Mouse (Mus musculus) hindbrain, embryonic 16.5 days (tissue): Measurements from ENCODE around the gene Mprip. TPM values are rescaled to one million over a fixed set of nuclear protein-coding genes. Genes with fewer than 3 reads are reported as not detected.

Experiments
- ATAC-seq: fragments of 200-750 bp; cut with Nextera tagmentation; 2 replicates; pipeline ENCODE4 v1.8.0; 2017; ENCODE audit warnings: moderate TSS enrichment, moderate library complexity
- H3K27ac ChIP-seq: fragments of 300-500 bp; sonication (generic); 2 replicates; pipeline ENCODE4 v1.5.1; 2014; ENCODE audit warnings: low read depth, mild to moderate bottlenecking, control low read depth, low read length, moderate library complexity
- H3K27me3 ChIP-seq: fragments of 300-500 bp; sonication (generic); replicated peaks from 2 replicates; pipeline ENCODE4 v1.6.1; 2014; ENCODE audit warnings: low read length; ENCODE audit not compliant: control insufficient read depth, insufficient read depth
- H3K36me3 ChIP-seq: fragments of 300-500 bp; sonication (generic); 2 replicates; pipeline ENCODE4 v1.6.1; 2014; ENCODE audit warnings: mild to moderate bottlenecking, low read length, moderate library complexity, mixed read lengths; ENCODE audit not compliant: control insufficient read depth, insufficient read depth
- H3K4me1 ChIP-seq: fragments of 300-500 bp; sonication (generic); 2 replicates; pipeline ENCODE4 v1.6.1; 2014; ENCODE audit warnings: low read depth, low read length; ENCODE audit not compliant: control insufficient read depth, insufficient read depth
- H3K4me2 ChIP-seq: fragments of 300-500 bp; sonication (generic); 2 replicates; pipeline ENCODE4 v1.6.1; 2014; ENCODE audit warnings: mild to moderate bottlenecking, low read length, control low read depth, moderate library complexity
- H3K4me3 ChIP-seq: fragments of 300-500 bp; sonication (generic); 2 replicates; pipeline ENCODE4 v1.5.1; 2014; ENCODE audit warnings: mild to moderate bottlenecking, low read length, control low read depth, moderate library complexity
- H3K9ac ChIP-seq: fragments of 300-500 bp; sonication (generic); 2 replicates; pipeline ENCODE4 v1.6.1; 2014; ENCODE audit warnings: low read depth, mild to moderate bottlenecking, control low read depth, low read length, moderate library complexity
- H3K9me3 ChIP-seq: fragments of 300-500 bp; sonication (generic); 2 replicates; pipeline ENCODE4 v1.6.1; 2014; ENCODE audit warnings: mild to moderate bottlenecking, low read length, moderate library complexity; ENCODE audit not compliant: control insufficient read depth
- whole genome bisulfite sequencing: fragments of 180-500 bp; shearing (Covaris S2); extraction: QIAGEN DNeasy Blood & Tissue Kit; methylation state at CpG from one replicate; pipeline ENCODE4 v1.1.7; 2014; 5-methylcytosine and 5-hydroxymethylcytosine counted together
- polyA plus RNA-seq: library from polyadenylated mRNA; unstranded; fragments of >200 nt; fragmentation: Nextera tagmentation; extraction: Ambion mirVana; gene quantifications from 2 replicates; pipeline ENCODE4 v1.2.1, GENCODE M21; 2015

The Mprip gene
- polyA plus RNA-seq, 1 experiment from 2014 or later = 34.8 TPM

- WGBS = 86% methylated on average over 4 of the region's 4 CpGs
- Histone ChIP-seq H3K9ac (no peak overlapping the region), H3K36me3 (no peaks in the 10 kb centered on the region), H3K9me3 (no peaks in the 10 kb centered on the region), H3K4me1 (no peaks in the 10 kb centered on the region), H3K27ac (no peak overlapping the region), H3K4me2 (no peak overlapping the region), H3K4me3 (no peak overlapping the region), H3K27me3 (no peaks in the 10 kb centered on the region)
- no peak for ATAC-seq
These were observed 29.1 kb upstream of the Mprip start for GRCm38 (mm10) chr11:59631980-59632379.

GRCm38 (mm10) chr11:59633037-59633436 is 28.1 kb upstream of the Mprip start:
- 24% methylated on average over 5 of the region's 5 CpGs for WGBS
- no peak overlapping the region for H3K27ac ChIP-seq
- H3K36me3 ChIP-seq = no peaks in the 10 kb centered on the region
- H3K9ac ChIP-seq = no peak overlapping the region
- H3K4me3 ChIP-seq = no peak overlapping the region
- no peak for ATAC-seq
- no peaks in the 10 kb centered on the region for H3K4me1 ChIP-seq
- H3K27me3 ChIP-seq = no peaks in the 10 kb centered on the region
- no peak overlapping the region for H3K4me2 ChIP-seq
- H3K9me3 ChIP-seq = no peaks in the 10 kb centered on the region

- H3K9me3 ChIP-seq = no peaks in the 10 kb centered on the region
- no peaks in the 10 kb centered on the region for H3K27me3 ChIP-seq
- H3K4me3 ChIP-seq = no peak overlapping the region
- 85% methylated on average over 7 of the region's 7 CpGs for WGBS
- no peaks in the 10 kb centered on the region for H3K36me3 ChIP-seq
- H3K4me1 ChIP-seq = no peaks in the 10 kb centered on the region
- ATAC-seq = no peak
- H3K4me2 ChIP-seq = no peak overlapping the region
- no peak overlapping the region for H3K27ac ChIP-seq
- no peak overlapping the region for H3K9ac ChIP-seq
These were observed 27.0 kb upstream of the Mprip start for GRCm38 (mm10) chr11:59634001-59634660.

DNA sequence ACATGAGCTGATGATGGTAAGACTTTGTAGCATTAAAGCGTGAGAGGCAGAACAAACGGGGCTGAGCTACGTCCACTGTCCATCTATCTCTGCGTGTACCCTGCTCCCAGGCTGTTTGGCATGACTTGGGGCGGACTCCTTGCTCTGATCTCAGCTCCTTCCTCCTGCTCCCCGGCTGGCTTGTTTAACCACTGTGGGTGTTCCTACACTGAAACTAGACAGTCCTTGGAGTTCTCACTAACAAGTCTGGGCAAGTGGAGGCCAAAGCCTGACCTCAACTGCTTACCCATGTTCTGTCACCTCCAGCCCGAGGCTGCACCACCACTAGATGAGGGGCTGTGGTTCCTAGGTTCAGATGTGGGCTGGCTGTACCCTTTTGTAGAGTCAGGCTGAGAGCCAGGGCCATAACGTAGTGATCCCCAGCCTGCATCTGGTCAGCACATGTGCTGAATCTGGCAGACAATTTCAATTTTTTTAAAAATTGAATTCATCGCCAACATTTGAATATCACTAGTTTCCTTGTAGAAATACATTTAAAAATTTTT is 25.8 kb upstream of the Mprip start:
- H3K4me2 ChIP-seq = no peak overlapping the region
- H3K36me3 ChIP-seq = no peaks in the 10 kb centered on the region
- 87% methylated on average over 9 of the region's 9 CpGs for WGBS
- no peak overlapping the region for H3K27ac ChIP-seq
- no peaks in the 10 kb centered on the region for H3K4me1 ChIP-seq
- ATAC-seq = no peak
- no peaks in the 10 kb centered on the region for H3K9me3 ChIP-seq
- no peaks in the 10 kb centered on the region for H3K27me3 ChIP-seq
- no peak overlapping the region for H3K9ac ChIP-seq
- H3K4me3 ChIP-seq = no peak overlapping the region

GRCm38 (mm10) chr11:59635821-59636694 is 25.0 kb upstream of the Mprip start:
- no peak for ATAC-seq
- WGBS = 74% methylated on average over 12 of the region's 12 CpGs
- no peaks in the 10 kb centered on the region for H3K9me3 ChIP-seq

DNA sequence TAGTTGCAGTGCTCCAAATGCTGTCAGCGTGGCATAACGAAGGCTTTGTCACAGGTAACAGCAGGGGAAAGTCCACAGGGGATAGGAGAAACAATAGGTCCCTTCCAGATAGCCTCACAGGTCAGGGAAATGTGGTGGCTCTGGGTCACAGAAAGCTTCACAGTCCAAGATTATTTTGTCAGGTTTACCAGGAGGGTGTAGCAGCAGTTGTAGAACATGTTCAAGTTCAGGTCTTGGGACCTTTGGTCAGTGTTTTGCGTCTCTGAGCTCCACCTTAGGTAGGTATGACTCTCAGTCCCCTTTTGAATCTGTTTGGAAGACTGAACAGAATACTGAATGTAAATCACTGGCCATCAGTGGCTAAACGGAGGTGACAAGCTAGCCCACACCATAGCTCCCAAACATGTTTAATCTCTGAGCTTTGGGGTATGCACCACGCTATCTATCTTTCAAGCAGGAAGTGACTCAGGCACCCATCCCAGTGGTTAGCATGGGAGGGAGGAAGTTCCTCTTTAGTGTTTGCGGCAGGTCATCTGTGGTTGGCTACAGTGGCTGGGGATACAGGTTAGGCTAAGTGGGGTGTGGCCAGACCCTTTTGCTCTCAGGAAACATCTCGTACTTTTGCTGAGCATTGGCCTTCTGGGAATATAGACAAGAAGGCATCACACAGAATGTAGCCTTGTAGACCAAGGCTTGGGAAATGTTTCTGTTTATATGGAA is 24.2 kb upstream of the Mprip start:
- Histone ChIP-seq H3K9ac (no peak overlapping the region), H3K27ac (no peak overlapping the region), H3K4me2 (no peak overlapping the region), H3K36me3 (no peaks in the 10 kb centered on the region), H3K4me3 (no peak overlapping the region), H3K4me1 (no peaks in the 10 kb centered on the region), H3K27me3 (no peaks in the 10 kb centered on the region), H3K9me3 (no peaks in the 10 kb centered on the region)
- no peak for ATAC-seq
- WGBS = 79% methylated on average over 7 of the region's 7 CpGs

More at GRCm38 (mm10) chr11:59635821-59636694, 25.0 kb upstream of the Mprip start:
- Histone ChIP-seq H3K4me1 (no peaks in the 10 kb centered on the region), H3K27ac (no peak overlapping the region), H3K36me3 (no peaks in the 10 kb centered on the region), H3K9ac (no peak overlapping the region), H3K4me2 (no peak overlapping the region), H3K4me3 (no peak overlapping the region), H3K27me3 (no peaks in the 10 kb centered on the region)

DNA sequence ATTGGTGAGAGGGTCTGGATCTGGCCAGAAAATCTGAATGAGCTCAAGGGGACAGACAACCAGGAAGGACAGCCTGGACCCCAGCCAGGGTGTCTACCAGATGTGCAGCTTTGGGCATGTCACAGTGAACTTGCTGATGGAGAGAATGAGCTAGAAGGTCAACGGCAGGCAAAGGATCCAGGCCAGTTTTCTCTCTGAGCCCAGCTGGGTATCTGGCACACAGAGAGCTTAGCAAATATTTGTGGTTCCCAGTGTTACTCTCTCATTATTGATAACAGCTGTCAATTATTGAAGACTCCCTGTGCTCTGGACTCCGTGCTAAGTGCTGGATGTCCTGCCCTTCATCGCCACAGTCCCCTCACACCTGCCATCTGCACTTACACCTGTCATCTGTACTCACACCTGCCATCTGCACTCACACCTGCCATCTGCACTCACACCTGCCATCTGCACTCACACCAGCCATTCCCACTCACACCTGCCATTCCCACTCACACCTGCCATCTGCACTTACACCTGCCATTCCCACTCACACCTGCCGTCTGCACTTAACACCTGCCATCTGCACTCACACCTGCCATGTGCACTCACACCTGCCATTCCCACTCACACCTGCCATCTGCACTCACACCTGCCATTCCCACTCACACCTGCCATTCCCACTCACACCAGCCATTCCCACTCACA is 21.0 kb upstream of the Mprip start:
- H3K27me3 ChIP-seq = no peaks in the 10 kb centered on the region
- WGBS = 75% methylated on average over 4 of the region's 4 CpGs
- H3K4me1 ChIP-seq = no peaks in the 10 kb centered on the region

GRCm38 (mm10) chr11:59641227-59641626 is 19.9 kb upstream of the Mprip start:
- Histone ChIP-seq H3K36me3 (no peaks in the 10 kb centered on the region), H3K9ac (no peak overlapping the region), H3K9me3 (no peaks in the 10 kb centered on the region), H3K27ac (no peak overlapping the region), H3K4me1 (no peaks in the 10 kb centered on the region), H3K4me3 (no peak overlapping the region), H3K27me3 (no peaks in the 10 kb centered on the region), H3K4me2 (no peak overlapping the region)
- no peak for ATAC-seq
- WGBS = 69% methylated on average over 5 of the region's 5 CpGs

More for the DNA sequence above, 21.0 kb upstream of the Mprip start:
- H3K9me3 ChIP-seq = no peaks in the 10 kb centered on the region
- no peaks in the 10 kb centered on the region for H3K36me3 ChIP-seq
- no peak overlapping the region for H3K9ac ChIP-seq
- no peak for ATAC-seq
- H3K27ac ChIP-seq = no peak overlapping the region
- no peak overlapping the region for H3K4me2 ChIP-seq
- no peak overlapping the region for H3K4me3 ChIP-seq
